Mouse (Mus musculus) lung, postnatal 0 days (tissue): ENCODE results near the gene Park7.

Experiments
- CTCF ChIP-seq: IDR thresholded peaks from 2 replicates; pipeline ENCODE4 v1.5.1; 2016; ENCODE audit warnings: antibody characterized with exemption, mild to moderate bottlenecking
- EP300 ChIP-seq: IDR thresholded peaks from 2 replicates; pipeline ENCODE4 v1.6.1; 2016; ENCODE audit warnings: antibody characterized with exemption, mild to moderate bottlenecking, control low read depth

- TF ChIP-seq CTCF (no peak), EP300 (no peak)
Observed at GRCm38 (mm10) chr4:150900486-150900885, 13.8 kb downstream of the Park7 start.
